Mouse (Mus musculus): ENCODE data around the gene Dusp5.
A peak's percentile ranks its signal among the peaks of the same experiment; 100 is the strongest.
"Not testable (repeated sequence)": the region's sequence is repeated elsewhere in the genome, so short reads cannot be mapped to it uniquely, and the experiment has no call there.

Gene Dusp5

GRCm38 (mm10) chr19:53575296-53576010 is 46.5 kb downstream of the Dusp5 start:
- DNase-seq (ENCODE audit: low read depth, low spot score): no peak

DNA sequence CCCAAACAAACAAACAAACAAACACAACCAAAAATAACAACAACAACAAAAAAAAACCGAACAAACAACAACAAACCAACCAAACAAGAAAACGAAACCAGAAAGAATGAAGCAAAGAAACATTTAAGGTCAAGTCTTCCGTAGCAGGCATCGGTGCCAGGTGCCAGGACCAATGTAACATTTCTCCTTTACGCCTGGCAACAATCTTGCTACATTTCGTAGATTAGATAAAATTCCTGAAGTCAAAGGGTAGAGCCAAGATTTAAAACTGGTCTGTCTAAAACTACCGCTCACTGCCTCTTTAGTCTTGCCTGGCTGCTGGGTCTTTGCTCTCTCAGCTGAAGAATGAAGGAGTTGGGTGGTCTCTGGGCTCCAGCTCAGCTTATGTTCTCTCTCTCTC is 47.2 kb downstream of the Dusp5 start:
- DNase-seq (ENCODE audit: low read depth, low spot score): no peak

DNA sequence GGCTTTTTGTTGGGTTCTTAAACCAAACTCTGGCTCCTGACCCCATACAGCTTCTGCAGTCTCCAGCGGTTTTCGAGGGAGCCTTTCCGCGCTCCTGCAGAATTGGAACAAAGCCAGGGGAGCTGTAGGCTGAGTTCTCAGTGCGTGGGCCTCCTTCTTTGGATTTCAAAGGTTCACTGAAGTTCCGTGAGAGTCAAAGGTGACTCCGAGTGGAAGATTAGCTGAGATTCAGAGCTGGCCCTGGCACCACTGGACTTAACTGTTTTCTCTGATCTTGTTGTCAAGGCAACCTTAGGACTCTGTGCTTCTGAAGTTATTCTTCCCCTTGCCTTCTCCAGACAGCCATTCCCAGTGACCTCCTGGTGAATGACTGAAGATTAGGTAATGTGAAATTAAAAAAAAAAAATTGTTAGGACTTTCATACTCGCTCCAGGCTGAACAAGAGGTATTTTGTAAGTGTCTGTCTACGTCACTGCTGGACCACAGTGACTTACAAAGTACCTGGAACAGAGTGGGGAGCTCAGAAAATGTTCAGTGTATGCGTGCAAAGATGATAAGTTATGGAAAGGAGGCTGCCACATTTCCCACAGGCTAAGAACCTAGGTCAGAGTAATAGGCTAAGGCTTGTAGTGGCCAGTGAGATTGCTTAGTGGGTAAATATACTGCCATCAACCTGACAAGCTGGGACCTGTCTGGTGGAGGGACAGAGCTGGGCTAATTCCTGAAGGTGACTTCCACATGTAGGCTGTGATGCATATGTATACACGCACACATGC is 48.3 kb downstream of the Dusp5 start:
- DNase-seq (ENCODE audit: low read depth, low spot score): no peak

DNA sequence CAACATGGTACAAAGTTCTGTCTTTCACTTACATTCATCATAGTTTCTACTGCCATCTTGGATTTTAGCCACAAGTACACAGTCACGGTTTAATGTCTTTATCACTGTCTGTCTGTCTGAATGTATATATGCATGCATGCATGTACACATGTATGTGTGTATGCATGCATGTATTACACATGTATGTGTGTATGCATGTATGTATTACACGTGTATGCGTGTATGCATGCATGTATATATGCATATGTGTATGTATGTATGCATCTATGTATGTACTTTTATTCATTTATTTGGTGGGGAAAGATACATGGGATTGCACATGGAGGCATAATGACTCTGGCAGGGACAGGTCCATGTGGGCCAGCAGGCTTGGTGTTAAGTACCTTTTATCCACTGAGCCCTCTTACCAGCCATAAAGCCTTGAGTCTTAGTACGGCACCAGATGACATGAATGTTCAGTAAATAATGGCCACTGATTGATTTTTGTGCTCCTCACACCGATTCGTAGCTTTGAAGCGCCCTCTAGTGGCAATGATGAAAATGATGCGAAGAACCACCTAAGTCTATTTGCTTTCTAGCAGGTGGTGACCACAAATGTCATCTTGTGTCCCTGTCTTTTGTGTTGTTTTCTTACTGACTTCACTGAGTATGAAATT is 49.8 kb downstream of the Dusp5 start:
- DNase-seq (ENCODE audit: low read depth, low spot score): peak; percentile 47

DNA sequence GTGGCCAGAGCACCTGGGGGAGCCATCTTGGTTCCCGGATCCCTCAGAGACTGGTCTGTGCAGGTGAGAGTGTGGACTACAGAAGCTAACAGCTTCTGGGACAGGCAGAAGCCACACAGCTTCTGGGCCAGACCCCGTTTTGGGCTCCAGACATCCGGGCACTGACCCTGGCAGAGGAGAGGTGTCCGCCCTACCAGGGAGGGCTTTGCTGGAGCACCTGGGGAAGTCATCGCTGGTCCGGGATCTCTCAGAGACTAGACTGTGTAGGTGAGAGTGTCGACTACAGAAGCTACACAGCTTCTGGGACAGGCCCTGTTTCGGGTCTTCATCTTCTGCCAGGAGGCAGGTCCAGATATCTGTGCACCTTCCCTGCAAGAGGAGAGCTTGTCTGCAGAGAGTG is 51.4 kb downstream of the Dusp5 start:
- DNase-seq (ENCODE audit: low read depth, low spot score): not testable (repeated sequence)

GRCm38 (mm10) chr19:53587686-53588085 is 58.8 kb downstream of the Dusp5 start:
- DNase-seq (ENCODE audit: low read depth, low spot score): not testable (repeated sequence)

GRCm38 (mm10) chr19:53588968-53589367 is 60.1 kb downstream of the Dusp5 start, which contains the start of gene Nutf2-ps1:
Gene Nutf2-ps1 (minus strand): TSS chr19:53589068.
- DNase-seq (ENCODE audit: low read depth, low spot score): not testable (repeated sequence)
